Mouse (Mus musculus) hindbrain, embryonic 14.5 days (tissue): ENCODE measurements at regions not wholly inside any gene's neighbourhood (a gene's known extent, or its start where the extent isn't known, plus 50 kb on each side); places are given as distances from the start of the nearest gene placed in this dataset.

ENCODE experiments used
- ATAC-seq: fragments of 200-750 bp; cut with Nextera tagmentation; 2 replicates; pipeline ENCODE4 v1.8.0; 2017; ENCODE audit warnings: moderate number of reproducible peaks, mild to moderate bottlenecking, moderate TSS enrichment, moderate library complexity; ENCODE audit not compliant: low FRiP score
- DNase-seq: peaks from one replicate; pipeline ENCODE4 v3.0.0-alpha.2; 2015; ENCODE audit warnings: low spot score
- H3K27ac ChIP-seq: fragments of 300-500 bp; sonication (generic); 2 replicates; pipeline ENCODE4 v1.5.1; 2014; ENCODE audit warnings: mild to moderate bottlenecking, moderate library complexity
- H3K27me3 ChIP-seq: fragments of 300-500 bp; sonication (generic); 2 replicates; pipeline ENCODE4 v1.6.1; 2014; ENCODE audit warnings: mild to moderate bottlenecking, low read length, mixed read lengths; ENCODE audit not compliant: control insufficient read depth, insufficient read depth
- H3K36me3 ChIP-seq: fragments of 300-500 bp; sonication (generic); replicated peaks from 2 replicates; pipeline ENCODE4 v1.6.1; 2014; ENCODE audit not compliant: control insufficient read depth, insufficient read depth
- H3K4me1 ChIP-seq: fragments of 300-500 bp; sonication (generic); replicated peaks from 2 replicates; pipeline ENCODE4 v1.6.1; 2014; ENCODE audit warnings: antibody characterized with exemption, low read length, mixed read lengths; ENCODE audit not compliant: control insufficient read depth, insufficient read depth
- H3K4me2 ChIP-seq: fragments of 300-500 bp; sonication (generic); replicated peaks from 2 replicates; pipeline ENCODE4 v1.6.1; 2014; ENCODE audit warnings: mild to moderate bottlenecking, moderate library complexity
- H3K4me3 ChIP-seq: fragments of 300-500 bp; sonication (generic); replicated peaks from 2 replicates; pipeline ENCODE4 v1.5.1; 2014; ENCODE audit warnings: mild to moderate bottlenecking, low read length
- H3K9ac ChIP-seq: fragments of 300-500 bp; sonication (generic); 2 replicates; pipeline ENCODE4 v1.6.1; 2014
- H3K9me3 ChIP-seq: fragments of 300-500 bp; sonication (generic); 2 replicates; pipeline ENCODE4 v1.6.1; 2016; ENCODE audit warnings: low read length; ENCODE audit not compliant: control insufficient read depth
- WGBS: fragments of 180-500 bp; shearing (Covaris S2); extraction: QIAGEN DNeasy Blood & Tissue Kit; methylation state at CpG from one replicate; pipeline ENCODE4 v1.1.7; 2014; 5-methylcytosine and 5-hydroxymethylcytosine counted together

GRCm38 (mm10) chr15:49043035-49043434 is 4841.7 kb upstream of the Gm7489 start:
- Histone ChIP-seq H3K27ac (no peak overlapping the region), H3K4me3 (no peak overlapping the region), H3K36me3 (no peaks in the 10 kb centered on the region), H3K27me3 (no peaks in the 10 kb centered on the region), H3K4me1 (no peaks in the 10 kb centered on the region), H3K9ac (no peak overlapping the region), H3K9me3 (no peaks in the 10 kb centered on the region), H3K4me2 (no peak overlapping the region)
- ATAC-seq (no peak), DNase-seq (no peak)
- 81% methylated on average over 2 of the region's 2 CpGs for WGBS

- Histone ChIP-seq H3K27ac (no peak overlapping the region), H3K9ac (no peak overlapping the region), H3K4me1 (no peaks in the 10 kb centered on the region), H3K27me3 (no peaks in the 10 kb centered on the region), H3K36me3 (no peaks in the 10 kb centered on the region), H3K9me3 (no peaks in the 10 kb centered on the region), H3K4me3 (no peak overlapping the region), H3K4me2 (no peak overlapping the region)
- ATAC-seq (no peak), DNase-seq (no peak)
- WGBS = 87% methylated on average over 1 of the region's 1 CpGs
Measured at GRCm38 (mm10) chr15:49065069-49065468, 4819.6 kb upstream of the Gm7489 start.

- ATAC-seq = peak; percentile 48; the same call in 1 of the 2 replicates
- Histone ChIP-seq H3K27ac (no peak overlapping the region), H3K4me2 (no peak overlapping the region), H3K4me1 (no peaks in the 10 kb centered on the region), H3K36me3 (no peaks in the 10 kb centered on the region), H3K4me3 (no peak overlapping the region), H3K27me3 (no peaks in the 10 kb centered on the region), H3K9ac (no peak overlapping the region), H3K9me3 (no peaks in the 10 kb centered on the region)
- DNase-seq = peak; percentile 80
Measured at GRCm38 (mm10) chr15:49065875-49066274, 4818.8 kb upstream of the Gm7489 start.

- ATAC-seq (no peak), DNase-seq (no peak)
- no peak overlapping the region for H3K27ac ChIP-seq
- H3K4me3 ChIP-seq = no peak overlapping the region
- H3K27me3 ChIP-seq = no peaks in the 10 kb centered on the region
- H3K4me1 ChIP-seq = no peaks in the 10 kb centered on the region
- H3K36me3 ChIP-seq = no peaks in the 10 kb centered on the region
- no peak overlapping the region for H3K9ac ChIP-seq
- no peaks in the 10 kb centered on the region for H3K9me3 ChIP-seq
- no peak overlapping the region for H3K4me2 ChIP-seq
- WGBS = 75% methylated on average over 2 of the region's 2 CpGs
Measured at GRCm38 (mm10) chr15:49066367-49066766, 4818.3 kb upstream of the Gm7489 start.
